Mouse (Mus musculus): ENCODE measurements at regions not wholly inside any gene's neighbourhood (a gene's known extent, or its start where the extent isn't known, plus 50 kb on each side); places are given as distances from the start of the nearest gene placed in this dataset.
"Not testable (repeated sequence)": the region's sequence is repeated elsewhere in the genome, so short reads cannot be mapped to it uniquely, and the experiment has no call there.

GRCm38 (mm10) chr3:38312834-38313233 is 171.8 kb downstream of the Ankrd50 start:
- DNase-seq = no peak

- DNase-seq = no peak
Observed at GRCm38 (mm10) chr3:38312121-38312520, 172.5 kb downstream of the Ankrd50 start.

- DNase-seq = no peak
Observed at GRCm38 (mm10) chr3:38299898-38300751, 184.5 kb downstream of the Ankrd50 start.

GRCm38 (mm10) chr3:38299236-38299897 is 185.3 kb downstream of the Ankrd50 start:
- DNase-seq = peak; percentile 51 to 54

GRCm38 (mm10) chr3:38297499-38297898 is 187.1 kb downstream of the Ankrd50 start:
- DNase-seq = no peak

GRCm38 (mm10) chr3:38289062-38289461 is 195.6 kb downstream of the Ankrd50 start:
- DNase-seq = no peak

GRCm38 (mm10) chr3:38283687-38284124 is 200.9 kb downstream of the Ankrd50 start:
- DNase-seq = no peak

GRCm38 (mm10) chr3:38282891-38283290 is 201.8 kb downstream of the Ankrd50 start:
- DNase-seq = no peak

GRCm38 (mm10) chr3:38281683-38282082 is 203.0 kb downstream of the Ankrd50 start:
- DNase-seq = no peak

- DNase-seq = no peak
Observed at GRCm38 (mm10) chr3:38280876-38281275, 203.8 kb downstream of the Ankrd50 start.

GRCm38 (mm10) chr3:38280105-38280504 is 204.5 kb downstream of the Ankrd50 start:
- no peak for DNase-seq

GRCm38 (mm10) chr3:38276948-38277504 is 207.6 kb downstream of the Ankrd50 start:
- no peak for DNase-seq

GRCm38 (mm10) chr3:38275321-38275720 is 209.3 kb downstream of the Ankrd50 start:
- DNase-seq = no peak

- DNase-seq = no peak
Observed at GRCm38 (mm10) chr3:38270742-38271141, 213.9 kb downstream of the Ankrd50 start.

GRCm38 (mm10) chr3:38268226-38268625 is 216.4 kb downstream of the Ankrd50 start:
- DNase-seq = no peak

GRCm38 (mm10) chr3:38263261-38264141 is 221.1 kb downstream of the Ankrd50 start:
- no peak for DNase-seq

- DNase-seq = no peak
Observed at GRCm38 (mm10) chr3:38261326-38262075, 223.1 kb downstream of the Ankrd50 start.

GRCm38 (mm10) chr3:38259223-38259622 is 225.4 kb downstream of the Ankrd50 start:
- not testable (repeated sequence) for DNase-seq

- no peak for DNase-seq
Observed at GRCm38 (mm10) chr3:38257843-38258290, 226.8 kb downstream of the Ankrd50 start.

- no peak for DNase-seq
Observed at GRCm38 (mm10) chr3:38257076-38257842, 227.4 kb downstream of the Ankrd50 start.

GRCm38 (mm10) chr3:38255674-38256073 is 229.0 kb downstream of the Ankrd50 start:
- peak; percentile 43 to 64 for DNase-seq

Data from cerebellum, postnatal 36 days (tissue).